In the genomic region with DNA sequence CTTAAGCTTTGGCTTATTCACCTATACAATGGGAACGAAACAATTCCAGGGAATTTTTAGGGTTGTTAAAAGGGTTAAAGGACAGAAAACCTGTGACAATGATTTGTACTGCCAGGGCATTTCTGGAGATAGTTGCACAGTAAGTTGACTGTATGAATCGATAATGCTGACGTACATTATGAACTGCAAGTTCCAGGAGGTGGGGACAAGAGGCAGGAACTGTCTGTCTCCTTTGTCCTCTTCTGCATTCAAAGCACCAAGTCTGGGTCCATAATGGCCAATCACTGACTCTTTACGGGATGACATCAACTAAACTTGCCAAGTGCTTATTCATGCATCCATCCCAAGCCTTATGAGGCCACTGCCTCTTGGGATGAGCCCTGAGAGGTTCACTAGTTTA, we compare ENCODE assay signal across 33 mouse cellular contexts. TPM values are rescaled to one million over a fixed set of nuclear protein-coding genes. Genes with fewer than 3 reads are reported as not detected.
"Had no signal": no experiment of that assay in that cellular context is flagged by ENCODE, and none has a peak within 500 bp of the region (broad histone marks: within the 10 kb centered on the region; RNA-seq: fewer than 3 reads in every experiment).

No protein-coding gene starts in this region.

- H3K4me2 ChIP-seq: limb, embryonic 12.5 days; limb, embryonic 13.5 days; limb, embryonic 15.5 days; liver, embryonic 11.5 days; liver, embryonic 12.5 days; liver, embryonic 13.5 days; liver, embryonic 15.5 days; lung, embryonic 14.5 days; lung, embryonic 15.5 days; midbrain, embryonic 11.5 days; midbrain, embryonic 12.5 days; midbrain, embryonic 13.5 days; midbrain, embryonic 15.5 days; neural tube, embryonic 12.5 days had no signal

- H3K4me3 ChIP-seq: left cerebral cortex, adult 2 months; limb, embryonic 12.5 days; limb, embryonic 13.5 days; limb, embryonic 15.5 days; liver, embryonic 12.5 days; liver, embryonic 13.5 days; liver, embryonic 15.5 days; lung, embryonic 15.5 days; megakaryocyte, embryonic 14.5 days; midbrain, embryonic 10.5 days; midbrain, embryonic 12.5 days; midbrain, embryonic 13.5 days; midbrain, embryonic 15.5 days; myocyte; neural tube, embryonic 12.5 days had no signal

- H3K27me3 ChIP-seq: limb, embryonic 12.5 days; limb, embryonic 13.5 days; limb, embryonic 15.5 days; liver, embryonic 12.5 days; liver, embryonic 13.5 days; liver, embryonic 15.5 days; lung, embryonic 15.5 days; megakaryocyte, embryonic 14.5 days; midbrain, embryonic 12.5 days; midbrain, embryonic 13.5 days; midbrain, embryonic 15.5 days; neural tube, embryonic 12.5 days had no signal

- H3K4me1 ChIP-seq: liver, embryonic 12.5 days; liver, embryonic 13.5 days; liver, embryonic 15.5 days; lung, embryonic 15.5 days; megakaryocyte, embryonic 14.5 days; midbrain, embryonic 10.5 days; midbrain, embryonic 12.5 days; midbrain, embryonic 13.5 days; midbrain, embryonic 15.5 days; neural tube, embryonic 12.5 days had no signal

- H3K9ac ChIP-seq: limb, embryonic 12.5 days; limb, embryonic 13.5 days; limb, embryonic 15.5 days; liver, embryonic 12.5 days; liver, embryonic 13.5 days; liver, embryonic 14.5 days; liver, embryonic 15.5 days; lung, embryonic 14.5 days; lung, embryonic 15.5 days; midbrain, embryonic 12.5 days; midbrain, embryonic 13.5 days; midbrain, embryonic 15.5 days; neural tube, embryonic 12.5 days had no signal

- ATAC-seq: liver, embryonic 12.5 days; lung, postnatal 0 days; midbrain, embryonic 13.5 days; midbrain, embryonic 15.5 days; midbrain, embryonic 16.5 days had no signal

- DNase-seq: left cerebral cortex, postnatal 4 days; liver; liver, embryonic 13.5 days; lung, adult 18-20 months; lung, adult 2 months; lung, embryonic 14.5 days; lung, postnatal 10 days; lung, postnatal 14 days; lung, postnatal 36 days; lung, postnatal 4 days; midbrain, embryonic 14.5 days had no signal

- H3K9me3 ChIP-seq: limb, embryonic 12.5 days; limb, embryonic 13.5 days; limb, embryonic 15.5 days; liver, embryonic 12.5 days; liver, embryonic 13.5 days; liver, embryonic 15.5 days; lung, embryonic 15.5 days; midbrain, embryonic 10.5 days; midbrain, embryonic 13.5 days; midbrain, embryonic 15.5 days; neural tube, embryonic 12.5 days had no signal

- H3K36me3 ChIP-seq: limb, embryonic 12.5 days; limb, embryonic 13.5 days; limb, embryonic 15.5 days; liver, embryonic 12.5 days; liver, embryonic 13.5 days; liver, embryonic 15.5 days; lung, embryonic 15.5 days; midbrain, embryonic 10.5 days; midbrain, embryonic 12.5 days; midbrain, embryonic 13.5 days; midbrain, embryonic 15.5 days; neural tube, embryonic 12.5 days had no signal

- H3K27ac ChIP-seq: left cerebral cortex, adult 2 months; limb, embryonic 12.5 days; limb, embryonic 13.5 days; limb, embryonic 15.5 days; liver, embryonic 12.5 days; liver, embryonic 13.5 days; liver, embryonic 14.5 days; liver, embryonic 15.5 days; lung, embryonic 15.5 days; macrophage; midbrain, embryonic 10.5 days; midbrain, embryonic 12.5 days; midbrain, embryonic 13.5 days; midbrain, embryonic 15.5 days; neural tube, embryonic 12.5 days had no signal

RNA-seq across cellular contexts. Expression of gene Igf1, which starts 39.3 kb away (rescaled TPM):
- total RNA-seq: megakaryocyte-erythroid progenitor cell, adult 5-6 weeks; monocyte, adult 5-6 weeks had no signal
